In genomic region chr9:44836439-44836838, GRCm38 (mm10) we compare ENCODE assay signal across 8 mouse cellular contexts. TPM values are rescaled to one million over a fixed set of nuclear protein-coding genes. Genes with fewer than 3 reads are reported as not detected.
DNase-seq lines count a peak whose midpoint lies in the region; ATAC-seq lines count a peak whose summit lies in the region.

No protein-coding gene starts in this region.

- no peaks in the 10 kb centered on the region for H3K4me1 ChIP-seq in kidney, embryonic 14.5 days (ENCODE audit: control insufficient read depth, insufficient read depth, low read length)
- H3K4me1 ChIP-seq in liver, embryonic 11.5 days (replicated peaks; ENCODE audit: control insufficient read depth, insufficient read depth, low read length) = no peaks in the 10 kb centered on the region

- no peak for ATAC-seq in kidney, embryonic 14.5 days (ENCODE audit: low FRiP score, low TSS enrichment)
- peak; percentile 72 for ATAC-seq in erythroblast, adult 5-6 weeks (replicated peaks; ENCODE audit: low FRiP score, poor library complexity, severe bottlenecking)
- no peak; the same call in 1 of the 2 replicates for ATAC-seq in liver, embryonic 11.5 days (replicated peaks; ENCODE audit: low FRiP score)

- no peak overlapping the region for H3K4me3 ChIP-seq in kidney, embryonic 14.5 days (ENCODE audit: low read length)
- no peak overlapping the region for H3K4me3 ChIP-seq in liver, embryonic 11.5 days (ENCODE audit: low read depth, low read length)

- no peak overlapping the region for H3K4me2 ChIP-seq in kidney, embryonic 14.5 days (replicated peaks; ENCODE audit: low read depth, low read length)
- no peak overlapping the region for H3K4me2 ChIP-seq in liver, embryonic 11.5 days

- 55% methylated on average over 7 of the region's 7 CpGs for WGBS in kidney, embryonic 14.5 days
- WGBS in liver, embryonic 11.5 days = 53% methylated on average over 7 of the region's 7 CpGs

- peak; percentile 68 for DNase-seq in kidney, adult 18-20 months
- peak; percentile 49 to 72 for DNase-seq in adrenal gland, postnatal 4 days (ENCODE audit: low spot score in 2 of 2)
- DNase-seq in kidney, adult 9 months = peak; percentile 74
- peak; percentile 57 for DNase-seq in liver, embryonic 11.5 days (ENCODE audit: low spot score)
- peak; percentile 84 for DNase-seq in retina, postnatal 1 day
- DNase-seq in urinary bladder, adult 18-20 months (ENCODE audit: low spot score in 2 of 2) = peak; percentile 48 to 65

- H3K27ac ChIP-seq in kidney, embryonic 14.5 days (ENCODE audit: low read depth, low read length) = no peak overlapping the region
- no peak overlapping the region for H3K27ac ChIP-seq in liver, embryonic 11.5 days (ENCODE audit: low read depth, low read length)

- H3K27me3 ChIP-seq in kidney, embryonic 14.5 days (ENCODE audit: control insufficient read depth, insufficient read depth, low read length) = no peaks in the 10 kb centered on the region
- no peaks in the 10 kb centered on the region for H3K27me3 ChIP-seq in liver, embryonic 11.5 days (replicated peaks; ENCODE audit: control insufficient read depth, insufficient read depth, low read length)

- peaks cover 77% of the 10 kb centered on the region for H3K36me3 ChIP-seq in kidney, embryonic 14.5 days (ENCODE audit: control insufficient read depth, insufficient read depth, low read length)
- H3K36me3 ChIP-seq in liver, embryonic 11.5 days (ENCODE audit: control insufficient read depth, insufficient read depth, low read length) = peaks cover 37% of the 10 kb centered on the region

- H3K9me3 ChIP-seq in kidney, embryonic 14.5 days (ENCODE audit: control insufficient read depth, low read length) = no peaks in the 10 kb centered on the region
- no peaks in the 10 kb centered on the region for H3K9me3 ChIP-seq in liver, embryonic 11.5 days (ENCODE audit: control insufficient read depth, low read length)

- no peak overlapping the region for H3K9ac ChIP-seq in kidney, embryonic 14.5 days (ENCODE audit: low read depth, low read length)
- no peak overlapping the region for H3K9ac ChIP-seq in liver, embryonic 11.5 days (ENCODE audit: low read depth, low read length)

RNA-seq across cellular contexts. Expression of gene Ttc36, which starts 33.6 kb away (rescaled TPM):
- 22.5 and 31.0 TPM in 2 replicates for polyA plus RNA-seq in kidney, embryonic 14.5 days (2014; fragmentation: Nextera tagmentation; extraction: Ambion mirVana)
- total RNA-seq in adrenal gland, postnatal 4 days (2021) = 10 to 100 TPM; 26.5 to 40.4 TPM
- not detected in 2 replicates for total RNA-seq in erythroblast, adult 5-6 weeks (2015; ENCODE audit: low replicate concordance)
- total RNA-seq in erythroblast, adult 5-6 weeks (2017; ENCODE audit: low replicate concordance) = 1.4 TPM in 1 of 2 replicates, not detected in the other
- 5.2 and 7.3 TPM in 2 replicates for polyA plus RNA-seq in liver, embryonic 11.5 days (2014; fragmentation: Nextera tagmentation; extraction: Ambion mirVana)

RNA-seq across cellular contexts. Expression of gene Tmem25, which starts 37.3 kb away (rescaled TPM):
- 8.1 and 10.8 TPM in 2 replicates for polyA plus RNA-seq in kidney, embryonic 14.5 days (2014; fragmentation: Nextera tagmentation; extraction: Ambion mirVana)
- 1 to 10 TPM; 8.6 to 9.5 TPM for total RNA-seq in adrenal gland, postnatal 4 days (2021)
- not detected in 2 replicates for total RNA-seq in erythroblast, adult 5-6 weeks (2015; ENCODE audit: low replicate concordance)
- total RNA-seq in erythroblast, adult 5-6 weeks (2017; ENCODE audit: low replicate concordance) = not detected in 2 replicates
- 1.2 and 1.6 TPM in 2 replicates for polyA plus RNA-seq in liver, embryonic 11.5 days (2014; fragmentation: Nextera tagmentation; extraction: Ambion mirVana)

RNA-seq across cellular contexts. Expression of gene Kmt2a, which starts 44.7 kb away (rescaled TPM):
- 14.9 and 15.2 TPM in 2 replicates for polyA plus RNA-seq in kidney, embryonic 14.5 days (2014; fragmentation: Nextera tagmentation; extraction: Ambion mirVana)
- total RNA-seq in adrenal gland, postnatal 4 days (2021) = 10 to 100 TPM; 38.2 to 40.3 TPM
- total RNA-seq in erythroblast, adult 5-6 weeks (2015; ENCODE audit: low replicate concordance) = 15.8 and 32.8 TPM in 2 replicates
- 6.0 and 7.8 TPM in 2 replicates for total RNA-seq in erythroblast, adult 5-6 weeks (2017; ENCODE audit: low replicate concordance)
- 6.8 and 9.7 TPM in 2 replicates for polyA plus RNA-seq in liver, embryonic 11.5 days (2014; fragmentation: Nextera tagmentation; extraction: Ambion mirVana)

Comparison
In these comparisons a context has a peak if more than half of its experiments do, and no peak if none do; other contexts are left out.
1. RNA of gene Ttc36, which starts 33.6 kb away (total RNA-seq): 26.5 to 40.4 TPM in adrenal gland, postnatal 4 days; 1.4 TPM in erythroblast, adult 5-6 weeks; every median in the first group is over 10 times any median in the second.
2. RNA of gene Tmem25, which starts 37.3 kb away (total RNA-seq): 8.6 to 9.5 TPM in adrenal gland, postnatal 4 days; not detected in erythroblast, adult 5-6 weeks; every median in the first group is over 4 times any median in the second.
3. Peak in every context shown above with its lines, with median percentiles within 50 percentile points of each other: DNase-seq.